Mouse (Mus musculus): ENCODE data around the gene Klf13. TPM values are rescaled to one million over a fixed set of nuclear protein-coding genes. Genes with fewer than 3 reads are reported as not detected.

Klf13 gene
- total and polyA plus RNA-seq, 3 experiments, result 21.6 to 54.6 (median 50.0) TPM

DNA sequence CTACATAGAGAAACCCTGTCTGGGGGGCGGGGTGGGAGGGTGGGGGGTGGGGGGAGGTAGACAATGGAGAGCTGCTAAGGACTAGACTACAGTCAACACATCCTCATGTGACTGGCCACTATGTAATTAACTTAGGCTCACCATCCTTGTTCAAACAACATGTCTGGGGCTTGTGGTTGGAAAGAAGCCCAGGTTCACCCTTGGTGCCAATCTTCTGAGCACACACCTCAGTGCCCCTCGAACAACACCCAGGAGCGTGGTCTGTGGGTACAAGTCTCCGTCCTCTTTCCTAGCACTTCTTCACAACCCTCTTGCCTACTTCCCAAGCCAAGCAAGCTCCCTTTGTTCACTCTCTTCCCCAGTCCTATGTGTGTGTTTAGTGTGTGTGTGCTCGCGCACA, 11.6 kb downstream of the Klf13 start:
- intact Hi-C loops (cut with DNase I), result no loop called here
- DNase-seq, result no peak
- peak overlapping the region; percentile 51 for H3K27ac ChIP-seq

DNA sequence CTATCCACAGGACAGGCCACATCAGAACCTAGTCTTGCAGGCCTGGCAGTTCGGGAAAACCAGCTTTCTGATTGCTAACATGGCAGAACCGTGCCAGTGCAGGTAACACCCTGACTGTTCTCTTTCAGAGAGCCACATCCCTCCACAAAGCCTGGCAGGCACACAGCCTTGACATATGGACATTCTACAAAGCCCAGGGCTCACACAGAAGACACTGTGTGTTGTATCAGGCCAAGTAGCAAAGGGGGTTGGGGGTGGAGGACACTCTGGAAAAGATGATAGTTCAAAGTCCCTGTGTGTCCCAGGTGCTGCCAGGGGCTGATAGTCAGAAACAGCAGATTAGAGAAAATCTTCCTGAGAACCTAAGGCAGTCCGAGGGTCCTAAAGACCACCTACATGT, 12.2 kb downstream of the Klf13 start:
- peak in 1 of 2 experiments; percentile 31 for DNase-seq
- TF ChIP-seq CTCF (IDR thresholded peaks at IDR 0.05) (no peak), POLR2A (IDR thresholded peaks at IDR 0.05; ENCODE audit: insufficient read depth, low read depth, low read length) (no peak)
- Histone ChIP-seq H3K27ac (peak overlapping the region; percentile 96), H3K4me3 (no peak overlapping the region), H3K9ac (ENCODE audit: low read depth, low read length) (peak overlapping the region; percentile 17; the same call in 1 of the 2 replicates), H3K27me3 (ENCODE audit: control insufficient read depth, insufficient read depth, low read length) (no peaks in the 10 kb centered on the region), H3K4me1 (ENCODE audit: control insufficient read depth, insufficient read depth, low read length) (peaks cover 48% of the 10 kb centered on the region), H3K79me2 (replicated peaks; ENCODE audit: control insufficient read depth, insufficient read depth, low read length) (peaks cover 10% of the 10 kb centered on the region), H3K36me3 (ENCODE audit: control insufficient read depth, insufficient read depth, low read length) (peaks cover 38% of the 10 kb centered on the region)
- 49% methylated on average over 3 of the region's 3 CpGs for WGBS
- intact Hi-C loops (cut with DNase I), result no loop called here

More for the DNA sequence above, 11.6 kb downstream of the Klf13 start:
- Histone ChIP-seq H3K79me2 (replicated peaks; ENCODE audit: control insufficient read depth, insufficient read depth, low read length) (peaks cover 12% of the 10 kb centered on the region), H3K4me3 (no peak overlapping the region), H3K9ac (ENCODE audit: low read depth, low read length) (no peak overlapping the region), H3K4me1 (ENCODE audit: control insufficient read depth, insufficient read depth, low read length) (peaks cover 48% of the 10 kb centered on the region), H3K36me3 (ENCODE audit: control insufficient read depth, insufficient read depth, low read length) (peaks cover 38% of the 10 kb centered on the region), H3K27me3 (ENCODE audit: control insufficient read depth, insufficient read depth, low read length) (no peaks in the 10 kb centered on the region)
- 91% methylated on average over 6 of the region's 6 CpGs for WGBS
- TF ChIP-seq CTCF (IDR thresholded peaks at IDR 0.05), result no peak
- TF ChIP-seq EP300 (IDR thresholded peaks at IDR 0.05; ENCODE audit: insufficient read depth, low read depth, low read length), result no peak
- TF ChIP-seq POLR2A (IDR thresholded peaks at IDR 0.05; ENCODE audit: insufficient read depth, low read depth, low read length), result no peak

DNA sequence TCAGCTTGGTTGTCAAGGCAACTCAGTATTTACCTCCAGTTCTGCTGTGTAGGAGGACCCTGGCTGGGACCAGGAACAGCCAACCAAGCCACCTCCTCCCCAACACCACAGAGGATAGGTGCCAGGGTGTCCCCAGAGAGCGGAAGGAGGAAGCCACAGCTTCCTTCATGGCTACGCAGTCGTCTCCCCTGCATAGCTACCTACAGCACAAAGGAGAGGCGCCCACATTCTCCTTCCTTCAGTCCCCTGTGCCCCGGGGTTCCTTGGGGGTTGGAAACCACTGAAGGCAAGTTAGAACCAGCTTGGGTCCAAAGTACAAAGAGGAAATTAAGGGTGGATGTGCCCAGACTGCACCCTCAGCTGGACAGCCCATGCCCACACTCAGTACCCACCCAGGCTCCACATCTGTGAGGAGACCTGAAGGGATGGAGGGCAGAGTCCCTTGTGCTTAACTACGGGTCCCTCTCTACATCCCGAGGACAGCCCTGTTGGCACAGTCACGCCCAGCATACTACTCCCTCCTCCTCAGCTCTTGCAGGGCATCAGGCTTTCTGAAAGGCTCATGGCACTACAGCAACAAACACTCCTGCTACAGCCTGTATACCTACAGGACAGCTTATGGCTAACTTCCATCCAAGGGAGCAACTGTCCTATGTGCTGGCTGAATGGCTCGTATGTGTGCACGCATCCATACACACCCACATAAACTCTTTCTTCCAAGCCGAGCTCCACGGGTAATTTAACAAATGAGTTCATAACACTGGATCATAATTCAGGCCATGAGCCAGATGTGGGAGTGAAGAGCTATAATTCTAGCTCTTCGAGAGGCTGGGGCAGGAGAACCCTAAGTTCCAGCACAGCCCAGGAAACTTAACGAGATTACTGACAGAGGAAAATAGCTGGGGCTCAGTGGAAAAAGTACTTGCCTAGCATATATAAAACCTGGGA, 13.0 kb downstream of the Klf13 start:
- WGBS, result 19% methylated on average over 14 of the region's 14 CpGs
- intact Hi-C loops (cut with DNase I), result no loop called here
- Histone ChIP-seq H3K36me3 (ENCODE audit: control insufficient read depth, insufficient read depth, low read length) (peaks cover 42% of the 10 kb centered on the region), H3K79me2 (replicated peaks; ENCODE audit: control insufficient read depth, insufficient read depth, low read length) (peaks cover 10% of the 10 kb centered on the region), H3K4me1 (ENCODE audit: control insufficient read depth, insufficient read depth, low read length) (peaks cover 49% of the 10 kb centered on the region), H3K9ac (ENCODE audit: low read depth, low read length) (peak overlapping the region; percentile 6), H3K27me3 (ENCODE audit: control insufficient read depth, insufficient read depth, low read length) (no peaks in the 10 kb centered on the region), H3K4me3 (peak overlapping the region; percentile 38), H3K27ac (peak overlapping the region; percentile 96)
- TF ChIP-seq EP300 (IDR thresholded peaks at IDR 0.05; ENCODE audit: insufficient read depth, low read depth, low read length) (peak; percentile 77; the same call in 1 of the 2 replicates), POLR2A (IDR thresholded peaks at IDR 0.05; ENCODE audit: insufficient read depth, low read depth, low read length) (no peak), CTCF (IDR thresholded peaks at IDR 0.05) (no peak)
- DNase-seq, result peak; percentile 81 to 85

- Histone ChIP-seq H3K27ac (peak overlapping the region; percentile 96), H3K4me3 (peak overlapping the region; percentile 38), H3K9ac (ENCODE audit: low read depth, low read length) (peak overlapping the region; percentile 68), H3K27me3 (ENCODE audit: control insufficient read depth, insufficient read depth, low read length) (no peaks in the 10 kb centered on the region), H3K79me2 (replicated peaks; ENCODE audit: control insufficient read depth, insufficient read depth, low read length) (peaks cover 10% of the 10 kb centered on the region), H3K36me3 (ENCODE audit: control insufficient read depth, insufficient read depth, low read length) (peaks cover 46% of the 10 kb centered on the region), H3K4me1 (ENCODE audit: control insufficient read depth, insufficient read depth, low read length) (peaks cover 50% of the 10 kb centered on the region)
- peak; percentile 82 to 87 for DNase-seq
- WGBS, result 6% methylated on average over 6 of the region's 6 CpGs
- TF ChIP-seq CTCF (IDR thresholded peaks at IDR 0.05), result peak; percentile 27; the same call in 1 of the 2 replicates
- TF ChIP-seq EP300 (IDR thresholded peaks at IDR 0.05; ENCODE audit: insufficient read depth, low read depth, low read length), result 0 out of 2 replicates have a peak, but pooled peaks have one; percentile 29
- peak; percentile 23; the same call in 1 of the 2 replicates for TF ChIP-seq POLR2A (IDR thresholded peaks at IDR 0.05; ENCODE audit: insufficient read depth, low read depth, low read length)
- intact Hi-C loops (cut with DNase I), result no loop called here
These were observed 13.8 kb downstream of the Klf13 start for GRCm38 (mm10) chr7:63924747-63925412.

DNA sequence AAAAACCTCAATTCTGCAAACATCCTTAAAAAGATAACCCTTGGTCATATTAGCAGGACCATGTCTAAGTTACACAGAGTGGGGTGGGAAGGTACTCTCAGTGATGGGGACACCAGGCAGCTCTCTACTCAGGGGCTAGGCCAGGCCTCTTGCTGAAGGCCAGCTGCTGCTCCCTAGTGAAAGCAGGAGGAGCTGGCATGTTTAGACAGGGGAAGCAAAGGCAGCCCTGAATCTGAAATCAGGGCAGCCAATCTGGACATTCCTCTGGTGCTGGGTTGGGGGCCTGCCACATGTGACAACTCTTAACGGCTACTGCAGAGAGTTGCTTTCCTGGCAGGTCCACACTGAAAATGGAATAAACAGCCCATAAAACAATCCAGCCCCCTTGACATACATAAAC, 14.6 kb downstream of the Klf13 start:
- H3K27ac ChIP-seq, result peak overlapping the region; percentile 96
- 0% methylated on average over 1 of the region's 1 CpGs for WGBS
- H3K27me3 ChIP-seq (ENCODE audit: control insufficient read depth, insufficient read depth, low read length), result no peaks in the 10 kb centered on the region
- H3K9ac ChIP-seq (ENCODE audit: low read depth, low read length), result peak overlapping the region; percentile 68
- H3K36me3 ChIP-seq (ENCODE audit: control insufficient read depth, insufficient read depth, low read length), result peaks cover 40% of the 10 kb centered on the region
- intact Hi-C loops (cut with DNase I), result no loop called here
- H3K4me1 ChIP-seq (ENCODE audit: control insufficient read depth, insufficient read depth, low read length), result peaks cover 53% of the 10 kb centered on the region
- peaks cover 10% of the 10 kb centered on the region for H3K79me2 ChIP-seq (replicated peaks; ENCODE audit: control insufficient read depth, insufficient read depth, low read length)
- H3K4me3 ChIP-seq, result peak overlapping the region; percentile 38
- TF ChIP-seq POLR2A (IDR thresholded peaks at IDR 0.05; ENCODE audit: insufficient read depth, low read depth, low read length), result no peak
- peak; percentile 15; the same call in 1 of the 2 replicates for TF ChIP-seq CTCF (IDR thresholded peaks at IDR 0.05)
- DNase-seq, result peak; percentile 30 to 43
